Mouse (Mus musculus) cerebellum, postnatal 14 days (tissue): ENCODE measurements at regions not wholly inside any gene's neighbourhood (a gene's known extent, or its start where the extent isn't known, plus 50 kb on each side); places are given as distances from the start of the nearest gene placed in this dataset.
A peak's percentile ranks its signal among the peaks of the same experiment; 100 is the strongest.

Source experiments
- DNase-seq, 2 experiments: peaks; one replicate each; pipeline ENCODE4 v3.0.0; 2021; ENCODE audit warnings: mixed read lengths in 2 of 2

GRCm38 (mm10) chr1:41420489-41421327 lies 615.3 kb downstream of the Tmem182 start:
- DNase-seq: no peak

- DNase-seq: peak; percentile 33 to 36
These were observed 622.5 kb downstream of the Tmem182 start for GRCm38 (mm10) chr1:41427853-41428252.

DNA sequence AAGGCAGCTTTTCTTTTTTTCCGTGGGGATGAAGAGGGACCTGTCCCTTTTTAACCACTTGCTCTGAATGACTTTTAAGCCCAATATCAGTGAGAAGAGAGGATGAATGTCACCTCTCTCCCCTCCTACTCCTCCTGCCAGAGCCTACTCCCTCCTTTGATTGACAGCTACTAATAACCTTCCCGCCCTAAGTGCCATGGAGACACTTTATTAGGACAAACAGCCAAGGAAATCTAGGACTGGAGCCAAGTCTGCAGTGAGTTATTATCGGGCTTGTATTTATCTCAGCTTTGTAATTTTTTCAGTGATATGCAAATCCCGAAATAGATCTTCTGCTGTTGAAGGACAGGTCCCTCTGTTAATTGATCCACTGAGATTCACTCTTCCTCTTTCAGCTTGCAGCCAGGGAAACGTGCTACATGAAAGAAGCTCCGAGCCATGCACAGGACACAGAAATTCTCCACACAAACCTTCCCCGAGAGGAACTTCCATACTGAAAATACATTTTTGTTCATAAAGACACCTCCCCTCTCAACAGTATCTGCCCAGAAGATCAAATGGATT lies 625.8 kb downstream of the Tmem182 start:
- peak; percentile 9 to 20 for DNase-seq

DNA sequence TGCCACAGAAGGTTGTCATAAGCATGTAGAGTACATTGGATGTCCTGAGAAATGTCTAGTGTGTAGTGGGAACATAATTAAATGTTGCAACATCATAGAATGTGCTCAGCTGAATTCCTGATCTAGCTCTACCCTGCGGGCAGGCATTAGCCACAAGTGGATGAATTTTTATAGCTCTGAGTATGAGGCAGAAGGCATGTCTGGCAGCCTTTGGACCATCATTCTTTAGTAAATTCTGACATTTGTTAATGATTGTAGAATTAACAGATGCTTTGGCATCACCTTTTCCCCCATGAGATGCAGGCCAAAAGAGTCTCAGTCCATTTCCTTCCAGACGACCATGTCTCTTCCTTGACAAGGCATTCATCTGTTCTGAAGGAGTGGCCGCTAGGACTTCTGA lies 630.0 kb downstream of the Tmem182 start:
- DNase-seq: peak in 1 of 2 experiments; percentile 1

DNA sequence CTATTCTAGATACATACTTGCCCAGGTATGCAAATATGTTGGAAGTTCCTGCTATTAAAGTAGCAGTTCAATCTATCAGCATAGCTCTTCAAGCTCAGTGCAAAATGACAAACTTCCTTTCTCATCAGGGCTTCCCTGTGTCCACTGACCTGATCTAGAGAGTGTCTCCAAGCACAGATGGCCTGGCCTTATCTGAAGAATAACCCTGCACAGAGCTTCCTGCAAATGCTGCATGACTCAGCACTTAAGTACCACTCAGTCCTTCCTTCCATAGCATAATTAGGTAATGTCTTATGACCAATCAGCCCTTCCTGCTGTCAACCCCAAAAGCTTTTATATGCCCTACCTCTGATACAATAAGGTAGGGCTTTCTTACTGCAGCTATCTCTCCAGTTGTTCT lies 644.6 kb downstream of the Tmem182 start:
- no peak for DNase-seq
